Mouse (Mus musculus) lung, postnatal 0 days (tissue): ENCODE measurements around the gene Ugdh.

ENCODE experiments used
- CTCF ChIP-seq: IDR thresholded peaks from 2 replicates; pipeline ENCODE4 v1.5.1; 2016; ENCODE audit warnings: antibody characterized with exemption, mild to moderate bottlenecking
- EP300 ChIP-seq: IDR thresholded peaks from 2 replicates; pipeline ENCODE4 v1.6.1; 2016; ENCODE audit warnings: antibody characterized with exemption, mild to moderate bottlenecking, control low read depth

- TF ChIP-seq CTCF = no peak
- TF ChIP-seq EP300 = no peak
Observed at GRCm38 (mm10) chr5:65424215-65424614, 11.5 kb downstream of the Ugdh start.
